Mouse (Mus musculus): ENCODE measurements at regions not wholly inside any gene's neighbourhood (a gene's known extent, or its start where the extent isn't known, plus 50 kb on each side); places are given as distances from the start of the nearest gene placed in this dataset.

- DNase-seq (ENCODE audit: low spot score in 2 of 2): no peak
Observed at GRCm38 (mm10) chr2:39835370-39835769, 609.1 kb upstream of the Ppp6c start.

GRCm38 (mm10) chr2:39823851-39824250, 597.6 kb upstream of the Ppp6c start:
- DNase-seq (ENCODE audit: low spot score in 2 of 2): no peak

- peak; percentile 23 to 28 for DNase-seq (ENCODE audit: low spot score in 2 of 2)
Observed at GRCm38 (mm10) chr2:39806681-39807080, 580.4 kb upstream of the Ppp6c start.

Data from layer of hippocampus, postnatal 10 days (tissue).